Mouse (Mus musculus) urinary bladder, postnatal 10 days (tissue): Measurements from ENCODE around the gene Tnni3k.

ENCODE experiments used
- DNase-seq: peaks from one replicate; pipeline ENCODE4 v3.0.0; 2022; ENCODE audit warnings: low spot score

Gene Tnni3k

DNA sequence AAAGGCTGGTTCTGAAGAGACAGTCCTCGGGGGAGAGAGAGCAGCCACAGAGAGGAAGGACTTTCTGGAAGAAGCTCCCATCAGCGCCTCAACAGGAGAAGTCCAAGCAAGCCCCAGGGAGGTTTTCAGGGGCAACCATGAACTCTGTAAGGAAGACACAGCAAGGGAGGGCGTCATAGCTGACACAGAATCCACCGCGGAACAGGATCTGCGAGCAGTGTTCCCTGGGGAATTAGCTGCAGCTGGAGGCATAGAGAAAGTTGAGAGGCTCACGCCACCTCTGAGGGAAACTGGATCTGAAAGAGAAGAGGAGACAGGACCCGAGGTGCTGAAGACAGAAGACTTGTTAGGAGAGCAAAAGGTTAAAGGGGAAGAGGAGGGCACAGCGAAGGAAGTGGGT is 291.8 kb downstream of the Tnni3k start:
- no peak for DNase-seq

GRCm38 (mm10) chr3:154761108-154761507 is 294.1 kb downstream of the Tnni3k start:
- DNase-seq = no peak

GRCm38 (mm10) chr3:154758089-154758488 is 297.1 kb downstream of the Tnni3k start:
- no peak for DNase-seq

DNA sequence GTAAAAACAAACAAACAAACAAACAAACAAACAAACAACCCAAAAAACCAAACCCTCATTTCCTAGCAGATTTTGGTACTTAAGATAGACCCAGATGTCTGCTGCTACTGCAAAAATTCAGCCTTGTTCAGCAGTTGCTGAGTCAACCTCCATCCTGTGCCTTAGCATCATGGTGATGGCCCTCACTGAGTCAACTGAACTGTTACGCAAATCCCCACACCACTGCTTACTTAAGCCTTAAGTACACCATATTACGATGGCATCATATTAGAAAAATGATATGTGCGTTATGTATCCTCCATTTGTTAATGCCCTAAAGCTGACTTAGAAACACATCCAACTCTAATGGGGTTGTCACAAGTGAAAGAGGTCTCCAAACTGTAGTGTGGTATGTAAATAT is 300.0 kb downstream of the Tnni3k start:
- no peak for DNase-seq

DNA sequence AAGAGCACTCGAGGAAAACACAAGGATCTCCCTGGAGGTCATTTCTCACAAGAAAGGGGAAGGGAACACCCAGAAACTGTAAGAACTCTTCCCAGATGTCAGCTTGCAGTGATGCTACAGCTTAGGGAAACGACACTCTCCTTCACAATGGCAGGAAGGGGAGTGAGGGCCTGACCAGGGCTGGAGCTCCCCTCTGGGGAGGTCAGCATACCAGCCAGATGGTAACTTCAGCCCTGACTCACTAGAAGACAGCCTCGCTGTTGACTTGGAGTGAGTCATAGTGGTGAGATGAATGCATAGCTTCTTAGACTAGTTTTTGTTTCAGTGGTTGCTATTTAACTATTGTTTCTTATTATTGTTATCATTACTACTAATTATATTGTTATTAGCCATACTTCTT is 300.7 kb downstream of the Tnni3k start:
- DNase-seq = no peak

DNA sequence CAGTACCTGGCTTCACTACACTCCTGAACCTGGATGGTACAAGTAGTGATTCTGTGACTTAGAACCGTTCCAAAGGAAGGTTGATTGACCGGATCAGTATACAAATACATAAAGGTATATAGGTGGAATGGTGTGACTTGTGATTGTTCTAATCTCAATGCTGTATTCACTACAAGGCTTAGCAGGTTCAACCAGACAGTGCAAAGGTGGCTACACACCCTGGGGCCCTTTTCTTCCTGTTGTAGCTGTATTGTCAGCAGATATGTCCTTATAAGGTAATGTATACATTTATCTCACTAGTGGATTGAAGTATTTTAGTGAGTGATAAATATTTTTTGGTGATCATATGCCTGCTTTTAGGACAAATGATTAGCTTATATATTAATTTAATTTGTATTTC is 310.9 kb downstream of the Tnni3k start:
- DNase-seq = no peak

GRCm38 (mm10) chr3:154742927-154743326 is 312.3 kb downstream of the Tnni3k start:
- no peak for DNase-seq

DNA sequence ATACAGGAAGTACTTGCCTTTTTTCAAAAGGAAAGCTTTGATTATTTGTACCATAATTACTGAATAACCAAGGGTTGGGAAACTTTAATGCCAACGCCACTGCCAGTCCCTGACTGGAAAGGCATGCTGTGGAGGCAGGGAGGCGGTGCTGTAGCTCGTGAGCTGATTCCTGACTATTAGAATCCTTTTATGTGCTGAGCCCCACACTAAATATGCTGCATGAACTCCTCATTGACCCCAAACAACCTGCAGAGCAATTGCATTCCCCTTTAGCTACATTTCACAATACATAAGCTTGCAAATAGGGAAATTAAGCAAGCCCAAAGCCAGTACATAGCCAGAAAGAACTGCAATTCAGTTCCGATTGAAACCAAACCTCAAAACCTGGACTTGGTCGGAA is 313.7 kb downstream of the Tnni3k start:
- DNase-seq = no peak
